Mouse (Mus musculus) heart, adult 2 months (tissue): ENCODE measurements around the gene Map3k10.

Experiments used
- CTCF ChIP-seq: fragments of 200-600 bp; IDR thresholded peaks from 2 replicates; pipeline ENCODE4 v1.8.1; 2022; ENCODE audit warnings: antibody characterized with exemption, mild to moderate bottlenecking, moderate library complexity
- EP300 ChIP-seq: fragments of 200-500 bp; IDR thresholded peaks from 2 replicates; pipeline ENCODE4 v1.6.1; 2011; ENCODE audit warnings: low read depth, low read length, control low read depth; ENCODE audit not compliant: insufficient read depth
- POLR2A ChIP-seq: fragments of 200-500 bp; IDR thresholded peaks from 2 replicates; pipeline ENCODE4 v1.6.1; 2011; ENCODE audit warnings: mild to moderate bottlenecking, low read depth, low read length, control low read depth; ENCODE audit not compliant: insufficient read depth

DNA sequence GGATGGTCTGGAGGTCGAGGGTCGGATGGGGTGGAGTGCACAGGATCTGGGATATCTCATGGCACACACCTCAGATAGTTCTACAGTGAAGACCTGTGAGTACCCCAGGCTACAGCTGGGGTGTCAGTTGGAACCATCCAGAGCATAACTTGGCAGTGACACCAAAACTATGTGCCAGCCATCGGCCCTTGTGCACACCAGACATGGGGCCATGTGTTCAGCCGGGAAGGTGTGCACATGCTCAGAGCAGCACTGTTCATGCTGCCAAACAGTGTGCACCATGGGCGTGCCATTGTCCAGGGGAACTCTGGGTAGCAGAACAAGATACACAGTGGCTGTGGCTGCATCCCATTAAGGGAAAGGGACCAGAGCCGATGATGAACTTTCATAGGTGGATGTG lies 39.7 kb downstream of the Map3k10 start:
- TF ChIP-seq POLR2A, result no peak
- TF ChIP-seq CTCF, result no peak
- no peak for TF ChIP-seq EP300
